Mouse (Mus musculus): ENCODE measurements around the gene Krt31. TPM values are rescaled to one million over a fixed set of nuclear protein-coding genes. Genes with fewer than 3 reads are reported as not detected.

Gene Krt31
- not detected in 2 replicates for polyA plus RNA-seq (2012; rRNA removed)

GRCm38 (mm10) chr11:100050451-100050850 is at the start of gene Krt31:
Krt31 (minus strand) TSS chr11:100050551.

GRCm38 (mm10) chr11:100096141-100096540 is 45.8 kb upstream of the Krt31 start, which contains the start of gene Krt35:
Krt35 (minus strand) TSS chr11:100096241.

DNA sequence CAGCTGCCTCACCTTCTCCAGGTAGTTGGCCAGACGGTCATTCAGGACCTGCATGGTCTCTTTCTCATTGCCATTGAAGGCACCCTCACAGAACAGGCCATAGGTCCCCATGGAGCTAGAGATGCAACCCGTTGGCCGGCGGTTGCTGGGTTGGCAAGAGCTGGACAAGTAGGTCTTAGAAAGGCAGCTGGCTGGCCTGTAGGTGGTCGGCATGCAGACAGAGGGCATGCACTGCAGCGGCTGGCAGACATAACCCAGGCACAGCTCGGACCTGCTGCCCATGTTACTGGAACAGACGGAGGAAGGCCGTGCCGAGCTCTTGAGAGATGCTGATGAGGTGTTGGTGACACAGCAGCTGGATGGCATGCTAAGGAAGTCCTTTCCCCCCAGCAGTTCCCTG is 37.5 kb upstream of the Krt31 start, which contains the start of gene Krt32:
Krt32 (minus strand) TSS at position 366 of the 400 bp plus-strand sequence.

DNA sequence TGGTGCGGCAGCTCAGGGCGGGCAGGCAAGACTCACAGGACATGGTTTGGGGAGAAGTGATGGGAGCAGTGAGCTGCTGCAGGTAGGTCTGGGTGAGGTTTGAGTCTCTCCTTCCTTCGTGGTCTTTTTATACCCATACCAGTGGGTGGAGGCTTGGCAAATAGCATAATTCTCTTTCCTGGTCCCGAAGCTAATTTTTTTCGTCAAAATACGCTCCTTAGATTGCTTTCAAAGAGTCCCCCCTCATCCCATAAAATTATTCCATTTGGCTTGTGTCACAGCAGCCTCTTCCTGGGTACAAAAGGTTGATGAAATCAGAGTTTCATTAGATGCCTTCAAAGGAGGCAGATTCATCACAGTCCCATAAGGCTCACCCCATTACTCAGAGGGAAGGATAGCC is 8.9 kb downstream of the Krt31 start, which contains the start of gene Krt34:
Krt34 (minus strand) TSS at position 101 of the 400 bp plus-strand sequence.

DNA sequence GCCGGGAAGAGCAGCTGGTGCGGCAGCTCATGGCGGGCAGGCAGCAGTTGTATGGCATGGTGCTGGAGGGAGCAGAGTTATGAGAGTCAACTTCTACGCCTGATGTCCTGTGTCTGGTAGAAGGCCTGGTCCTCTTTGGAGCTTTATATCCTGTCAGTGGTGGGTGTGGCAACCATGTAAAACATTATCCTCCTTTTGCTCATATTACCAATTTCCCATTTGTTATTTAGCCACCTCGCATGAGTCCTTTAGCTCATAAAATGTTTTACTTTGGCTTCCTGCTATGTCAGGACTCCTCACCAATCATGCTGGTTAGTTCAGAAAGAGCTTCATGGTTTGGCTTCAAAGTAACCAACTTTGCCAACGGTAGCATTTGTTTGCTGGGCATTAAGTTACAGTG is 20.6 kb downstream of the Krt31 start, which contains the start of gene Krt33b:
Krt33b (minus strand) TSS at position 101 of the 400 bp plus-strand sequence.

GRCm38 (mm10) chr11:100016112-100016511 is 34.2 kb downstream of the Krt31 start, which contains the start of gene Krt33a:
Krt33a (minus strand) TSS chr11:100016212.

Other genes with a start within 250 kb of the Krt31 start
- not detected in 2 replicates for gene Gm11554, start 246.1 kb downstream of the Krt31 start, polyA plus RNA-seq (2012; rRNA removed)
- not detected in 2 replicates for gene Krtap4-13, start 240.7 kb downstream of the Krt31 start, polyA plus RNA-seq (2012; rRNA removed)
- gene Gm11564, start 234.9 kb downstream of the Krt31 start, polyA plus RNA-seq (2012; rRNA removed), result not detected in 2 replicates
- not detected in 2 replicates for gene 2300003K06Rik, start 212.5 kb downstream of the Krt31 start, polyA plus RNA-seq (2012; rRNA removed)
- gene Krtap4-16, start 198.9 kb downstream of the Krt31 start, polyA plus RNA-seq (2012; rRNA removed), result not detected in 2 replicates
- not detected in 2 replicates for gene Gm11568, start 192.6 kb downstream of the Krt31 start, polyA plus RNA-seq (2012; rRNA removed)
- gene Gm11559, start 186.1 kb downstream of the Krt31 start, polyA plus RNA-seq (2012; rRNA removed), result not detected in 2 replicates
- gene Krtap9-1, start 177.2 kb downstream of the Krt31 start, polyA plus RNA-seq (2012; rRNA removed), result not detected in 2 replicates
- not detected in 2 replicates for gene Gm11567, start 171.4 kb downstream of the Krt31 start, polyA plus RNA-seq (2012; rRNA removed)
- gene Krtap31-1, start 142.6 kb downstream of the Krt31 start, polyA plus RNA-seq (2012; rRNA removed), result not detected in 2 replicates
- not detected in 2 replicates for gene Gm11565, start 135.8 kb downstream of the Krt31 start, polyA plus RNA-seq (2012; rRNA removed)
- not detected in 2 replicates for gene Krtap31-2, start 114.3 kb downstream of the Krt31 start, polyA plus RNA-seq (2012; rRNA removed)
- gene Krtap9-5, start 102.1 kb downstream of the Krt31 start, polyA plus RNA-seq (2012; rRNA removed), result not detected in 2 replicates
- gene Krtap29-1, start 71.5 kb downstream of the Krt31 start, polyA plus RNA-seq (2012; rRNA removed), result not detected in 2 replicates
- not detected in 2 replicates for gene Krtap16-1, start 64.0 kb downstream of the Krt31 start, polyA plus RNA-seq (2012; rRNA removed)
- not detected in 2 replicates for gene Krtap17-1, start 56.6 kb downstream of the Krt31 start, polyA plus RNA-seq (2012; rRNA removed)
- not detected in 2 replicates for gene Krt33a, start 34.3 kb downstream of the Krt31 start, polyA plus RNA-seq (2012; rRNA removed)
- 0.09 TPM in 1 of 2 replicates, not detected in the other for gene Krt33b, start 20.7 kb downstream of the Krt31 start, polyA plus RNA-seq (2012; rRNA removed)
- gene Krt34, start 9.0 kb downstream of the Krt31 start, polyA plus RNA-seq (2012; rRNA removed), result not detected in 2 replicates
- not detected in 2 replicates for gene Krt32, start 37.7 kb upstream of the Krt31 start, polyA plus RNA-seq (2012; rRNA removed)
- gene Krt35, start 45.7 kb upstream of the Krt31 start, polyA plus RNA-seq (2012; rRNA removed), result 0.04 TPM in 1 of 2 replicates, not detected in the other
- gene Krt36, start 55.1 kb upstream of the Krt31 start, polyA plus RNA-seq (2012; rRNA removed), result 0.05 TPM in 1 of 2 replicates, not detected in the other
- 0.05 and 0.16 TPM in 2 replicates for gene Krt13, start 71.0 kb upstream of the Krt31 start, polyA plus RNA-seq (2012; rRNA removed)
- gene Krt15, start 85.4 kb upstream of the Krt31 start, polyA plus RNA-seq (2012; rRNA removed), result 6.1 and 7.9 TPM in 2 replicates
- 8.8 and 9.2 TPM in 2 replicates for gene Krt19, start 98.1 kb upstream of the Krt31 start, polyA plus RNA-seq (2012; rRNA removed)
- 0.05 and 0.36 TPM in 2 replicates for gene Krt9, start 142.7 kb upstream of the Krt31 start, polyA plus RNA-seq (2012; rRNA removed)
- 3.2 and 9.1 TPM in 2 replicates for gene Krt14, start 157.0 kb upstream of the Krt31 start, polyA plus RNA-seq (2012; rRNA removed)
- not detected in 2 replicates for gene Krt16, start 198.4 kb upstream of the Krt31 start, polyA plus RNA-seq (2012; rRNA removed)
- 0.14 and 0.73 TPM in 2 replicates for gene Krt17, start 210.5 kb upstream of the Krt31 start, polyA plus RNA-seq (2012; rRNA removed)
- gene Krt42, start 219.3 kb upstream of the Krt31 start, polyA plus RNA-seq (2012; rRNA removed), result not detected in 2 replicates

Measured in central nervous system, embryonic 11.5 days (tissue).